Mouse (Mus musculus): ENCODE measurements at regions not wholly inside any gene's neighbourhood (a gene's known extent, or its start where the extent isn't known, plus 50 kb on each side); places are given as distances from the start of the nearest gene placed in this dataset.
"Not testable (repeated sequence)": the region's sequence is repeated elsewhere in the genome, so short reads cannot be mapped to it uniquely, and the experiment has no call there.

DNA sequence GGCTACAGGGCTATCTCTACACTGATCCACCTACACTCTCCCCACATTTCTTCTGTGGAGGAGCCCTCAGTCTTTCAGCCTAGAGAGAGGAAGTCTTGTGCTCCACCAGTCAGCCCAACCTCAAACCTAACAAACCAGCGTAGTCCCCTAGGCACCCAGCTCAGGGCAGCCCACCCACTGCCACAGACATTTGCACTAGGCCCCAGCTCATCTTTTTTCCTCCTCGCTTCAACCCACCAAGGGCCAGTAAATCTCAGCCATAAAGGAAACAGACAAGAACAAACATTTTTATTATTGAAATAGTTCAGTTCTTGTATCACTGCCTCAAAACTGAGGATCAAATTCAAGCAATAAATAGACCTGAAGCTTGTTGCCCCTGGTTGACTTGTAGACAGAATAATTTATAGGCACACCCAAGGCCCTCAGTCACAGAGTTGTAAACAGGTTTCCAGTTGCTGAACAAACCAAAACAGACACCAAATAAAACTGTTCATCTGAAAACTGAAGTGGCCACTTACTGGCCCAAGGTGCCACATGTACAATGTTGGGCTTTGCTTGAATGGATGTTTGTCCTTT lies 58.0 kb upstream of the Cdyl start:
- DNase-seq (ENCODE audit: low spot score in 2 of 2) = no peak

DNA sequence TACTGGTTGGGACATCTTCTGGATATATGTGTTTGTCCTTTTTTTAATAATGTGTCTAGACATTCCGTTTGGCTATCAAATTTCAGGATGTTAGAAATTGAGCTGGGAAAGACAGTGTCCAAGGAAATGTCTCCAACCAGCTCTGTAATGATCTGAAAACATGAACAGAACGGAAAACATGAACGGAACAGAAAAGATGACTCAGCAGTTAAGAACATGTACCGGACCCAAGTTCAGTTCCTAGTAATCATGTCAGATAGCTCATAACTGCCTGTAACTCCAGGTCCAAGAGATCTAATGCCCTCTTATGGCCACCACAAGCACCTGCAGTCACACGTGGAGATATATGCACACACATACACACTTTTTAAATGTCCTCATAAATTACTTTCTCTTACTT lies 56.6 kb upstream of the Cdyl start:
- DNase-seq (ENCODE audit: low spot score in 2 of 2) = no peak

DNA sequence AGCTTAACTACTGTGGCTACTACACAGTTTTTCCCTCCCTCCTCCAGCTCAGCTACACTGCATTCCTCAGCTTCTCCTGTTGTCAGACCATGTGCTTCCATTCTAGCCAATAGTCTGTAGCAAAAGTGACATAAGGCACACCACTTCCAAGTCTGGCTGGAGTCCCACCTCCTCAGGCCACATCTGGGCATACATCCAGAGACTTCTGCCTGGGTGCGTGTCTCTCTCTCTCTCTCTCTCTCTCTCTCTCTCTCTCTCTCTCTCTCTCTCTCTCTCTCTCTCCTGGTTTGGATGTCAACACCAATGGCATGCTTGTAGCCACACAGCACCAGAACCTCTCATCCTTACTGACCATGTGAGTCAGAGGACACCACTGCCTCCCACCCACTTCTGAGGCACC lies 55.6 kb upstream of the Cdyl start:
- peak; percentile 22 to 23 for DNase-seq (ENCODE audit: low spot score in 2 of 2)

DNA sequence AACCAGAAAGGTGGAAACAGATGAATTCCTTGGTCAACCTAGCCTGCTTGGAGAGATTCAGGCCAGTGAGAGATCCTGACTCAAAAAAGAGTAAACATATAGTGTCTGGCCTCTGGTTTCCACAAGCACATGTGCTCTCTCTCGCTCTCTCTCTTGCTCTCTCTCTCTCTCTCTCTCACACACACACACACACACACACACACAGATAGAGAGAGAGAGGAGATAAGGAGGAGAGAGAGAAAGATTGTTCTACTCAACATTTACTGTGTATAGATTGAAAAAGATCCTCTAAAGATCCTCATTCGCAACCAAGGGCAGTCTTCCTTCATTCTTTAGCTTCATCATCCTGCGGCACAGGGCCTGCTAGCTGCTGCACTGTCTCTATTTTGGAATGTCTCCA lies 54.9 kb upstream of the Cdyl start:
- DNase-seq (ENCODE audit: low spot score in 2 of 2) = no peak

DNA sequence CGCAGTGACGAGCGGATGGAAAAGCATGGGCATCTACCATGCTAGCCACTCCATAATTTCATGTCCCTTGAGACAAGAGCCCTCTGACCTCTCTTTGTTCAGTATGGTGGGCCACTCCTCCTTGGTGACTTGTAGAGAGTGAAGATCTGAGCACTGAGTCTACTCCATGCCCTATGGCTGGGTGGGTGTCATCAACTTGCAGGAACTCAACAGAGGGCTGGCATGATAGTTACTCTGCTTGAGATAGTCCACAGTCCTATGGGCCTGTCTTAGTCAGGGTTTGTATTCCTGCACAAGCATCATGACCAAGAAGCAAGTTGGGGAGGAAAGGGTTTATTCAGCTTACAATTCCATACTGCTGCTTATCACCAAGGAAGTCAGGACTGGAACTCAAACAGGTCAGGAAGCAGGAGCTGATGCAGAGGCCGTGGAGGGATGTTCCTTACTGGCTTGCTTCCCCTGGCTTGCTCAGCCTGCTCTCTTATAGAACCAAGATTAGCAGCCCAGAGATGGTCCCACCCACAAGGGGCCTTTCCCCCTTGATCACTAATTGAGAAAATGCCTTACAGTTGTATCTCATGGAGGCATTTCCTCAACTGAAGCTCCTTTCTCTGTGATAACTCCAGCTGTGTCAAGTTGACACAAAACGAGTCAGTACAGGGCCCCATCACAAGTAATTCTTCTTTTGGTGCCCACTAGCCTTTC lies 52.6 kb upstream of the Cdyl start:
- DNase-seq (ENCODE audit: low spot score in 2 of 2) = not testable (repeated sequence)

DNA sequence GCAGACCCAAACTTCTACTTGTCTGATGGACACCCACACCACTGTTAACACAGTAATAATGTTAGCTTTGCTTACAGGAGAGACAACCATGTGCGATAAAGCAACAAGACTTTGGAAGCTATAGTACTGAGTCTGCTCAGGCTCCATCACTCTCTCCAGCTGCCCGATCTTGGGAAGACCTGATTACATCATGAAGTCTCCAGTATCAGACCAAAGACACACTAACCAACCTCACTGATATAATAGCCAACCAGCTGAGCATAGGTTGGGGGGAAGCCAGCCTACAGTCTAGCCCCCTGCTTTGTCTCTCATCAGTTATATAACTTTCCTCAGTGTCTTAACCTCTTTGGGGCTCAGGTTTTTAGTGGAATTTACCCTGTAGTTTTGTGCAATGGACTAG lies 51.9 kb upstream of the Cdyl start:
- DNase-seq (ENCODE audit: low spot score in 2 of 2) = no peak
